Comparison of ENCODE assay signal across 23 mouse cellular contexts in genomic region chr1:137926326-137926725, GRCm38 (mm10).
DNase-seq lines count a peak whose midpoint lies in the region; ATAC-seq lines count a peak whose summit lies in the region.
"Had no signal": no experiment of that assay in that cellular context is flagged by ENCODE, and none has a peak within 500 bp of the region (broad histone marks: within the 10 kb centered on the region; RNA-seq: fewer than 3 reads in every experiment).

No protein-coding gene starts in this region.

- 59% methylated on average over 4 of the region's 4 CpGs for WGBS in lung, embryonic 15.5 days
- WGBS in neural tube, embryonic 13.5 days, result 42% methylated on average over 4 of the region's 4 CpGs

- H3K27me3 ChIP-seq in lung, embryonic 15.5 days, result no peaks in the 10 kb centered on the region
- no peaks in the 10 kb centered on the region for H3K27me3 ChIP-seq in neural tube, embryonic 13.5 days
- H3K27me3 ChIP-seq: limb, embryonic 15.5 days; neural tube, embryonic 12.5 days had no signal

- H3K4me2 ChIP-seq in lung, embryonic 15.5 days, result no peak overlapping the region
- H3K4me2 ChIP-seq in neural tube, embryonic 13.5 days, result no peak overlapping the region
- H3K4me2 ChIP-seq: limb, embryonic 15.5 days; neural tube, embryonic 12.5 days had no signal

- no peak for ATAC-seq in lung, embryonic 15.5 days (ENCODE audit: borderline replicate concordance, extremely low read depth, low FRiP score, low TSS enrichment)
- no peak for ATAC-seq in neural tube, embryonic 13.5 days (ENCODE audit: low read depth)
- ATAC-seq: inflammation-experienced regulatory T-cells, adult 6 months had no signal

- no peaks in the 10 kb centered on the region for H3K9me3 ChIP-seq in lung, embryonic 15.5 days
- no peaks in the 10 kb centered on the region for H3K9me3 ChIP-seq in neural tube, embryonic 13.5 days
- H3K9me3 ChIP-seq: limb, embryonic 15.5 days; neural tube, embryonic 12.5 days had no signal

- H3K36me3 ChIP-seq in lung, embryonic 15.5 days, result peaks cover 8% of the 10 kb centered on the region; the same call in 1 of the 2 replicates
- H3K36me3 ChIP-seq in neural tube, embryonic 13.5 days, result peaks cover 7% of the 10 kb centered on the region
- H3K36me3 ChIP-seq: neural tube, embryonic 12.5 days had no signal

- H3K4me3 ChIP-seq in lung, embryonic 15.5 days, result no peak overlapping the region
- no peak overlapping the region for H3K4me3 ChIP-seq in neural tube, embryonic 13.5 days
- H3K4me3 ChIP-seq: heart, adult 2 months; limb, embryonic 15.5 days; neural tube, embryonic 12.5 days had no signal

- peak; percentile 2 for DNase-seq in adrenal gland, postnatal 25 days
- no peak for DNase-seq in adrenal gland, adult 2 months
- DNase-seq in lung, postnatal 25 days (ENCODE audit: low spot score), result no peak
- DNase-seq in neural tube, embryonic 10.5 days (ENCODE audit: extremely low spot score, low spot score), result no peak
- DNase-seq in retina, postnatal 7 days (ENCODE audit: low read depth, low spot score), result peak; percentile 36
- no peak for DNase-seq in layer of hippocampus, adult 8-10 months (ENCODE audit: low spot score in 2 of 2)
- DNase-seq: adrenal gland, postnatal 14 days; cerebellum, adult 8-10 months; cerebellum, postnatal 36 days; gastrocnemius, postnatal 36 days; heart, adult 2 months; heart, postnatal 36 days; kidney, adult 18-20 months; kidney, postnatal 4 days; layer of hippocampus, adult 9-11 months; left cerebral cortex, postnatal 4 days had no signal

- H3K4me1 ChIP-seq in lung, embryonic 15.5 days, result peaks cover 42% of the 10 kb centered on the region
- H3K4me1 ChIP-seq in neural tube, embryonic 13.5 days (replicated peaks), result peaks cover 73% of the 10 kb centered on the region

- peak overlapping the region; percentile 45; the same call in 1 of the 2 replicates for H3K27ac ChIP-seq in lung, embryonic 15.5 days
- H3K27ac ChIP-seq in neural tube, embryonic 13.5 days (replicated peaks), result peak overlapping the region; percentile 90; the same call in 1 of the 2 replicates
- H3K27ac ChIP-seq: heart, adult 2 months; limb, embryonic 15.5 days; liver, embryonic 14.5 days; neural tube, embryonic 12.5 days; stomach, postnatal 0 days had no signal

- no peak overlapping the region for H3K9ac ChIP-seq in lung, embryonic 15.5 days
- H3K9ac ChIP-seq in neural tube, embryonic 13.5 days, result no peak overlapping the region
- H3K9ac ChIP-seq: limb, embryonic 15.5 days; liver, embryonic 14.5 days; neural tube, embryonic 12.5 days had no signal

Comparison
In these comparisons a context has a peak if more than half of its experiments do, and no peak if none do; other contexts are left out.
1. DNase-seq: peak in adrenal gland, postnatal 25 days (single experiment) and retina, postnatal 7 days (single experiment); none in adrenal gland, adult 2 months (single experiment), lung, postnatal 25 days (single experiment), neural tube, embryonic 10.5 days (single experiment) and layer of hippocampus, adult 8-10 months (0 of 2).